Mouse (Mus musculus): ENCODE results near the gene Arhgef39. TPM values are rescaled to one million over a fixed set of nuclear protein-coding genes. Genes with fewer than 3 reads are reported as not detected.
"Not testable (repeated sequence)": the region's sequence is repeated elsewhere in the genome, so short reads cannot be mapped to it uniquely, and the experiment has no call there.

Gene Arhgef39
- polyA plus RNA-seq, 1 experiment from 2014 or later = 46.1 TPM

- ATAC-seq (ENCODE audit: insufficient read depth, low FRiP score) = no peak
- no peak overlapping the region for H3K27ac ChIP-seq (ENCODE audit: low read length)
- no peak overlapping the region for H3K9ac ChIP-seq (ENCODE audit: low read length)
- H3K9me3 ChIP-seq (replicated peaks; ENCODE audit: control insufficient read depth, low read length) = no peaks in the 10 kb centered on the region
- no peaks in the 10 kb centered on the region for H3K36me3 ChIP-seq (ENCODE audit: control insufficient read depth, insufficient read depth, low read length)
- 90% methylated on average over 3 of the region's 3 CpGs for WGBS
- H3K4me2 ChIP-seq (ENCODE audit: low read depth, low read length) = no peak overlapping the region
- H3K4me3 ChIP-seq (replicated peaks; ENCODE audit: low read length) = no peak overlapping the region
- no peaks in the 10 kb centered on the region; the same call in 1 of the 2 replicates for H3K4me1 ChIP-seq (ENCODE audit: control insufficient read depth, insufficient read depth, low read length)
- H3K27me3 ChIP-seq (ENCODE audit: control insufficient read depth, insufficient read depth, low read length) = no peaks in the 10 kb centered on the region
Observed at GRCm38 (mm10) chr4:43489611-43490010, 9.9 kb downstream of the Arhgef39 start.

- WGBS = 87% methylated on average over 5 of the region's 5 CpGs
- H3K4me1 ChIP-seq (ENCODE audit: control insufficient read depth, insufficient read depth, low read length); H3K9me3 ChIP-seq (replicated peaks; ENCODE audit: control insufficient read depth, low read length); H3K4me3 ChIP-seq (replicated peaks; ENCODE audit: low read length); H3K9ac ChIP-seq (ENCODE audit: low read length); H3K4me2 ChIP-seq (ENCODE audit: low read depth, low read length); H3K27ac ChIP-seq (ENCODE audit: low read length); ATAC-seq (ENCODE audit: insufficient read depth, low FRiP score); H3K27me3 ChIP-seq (ENCODE audit: control insufficient read depth, insufficient read depth, low read length); H3K36me3 ChIP-seq (ENCODE audit: control insufficient read depth, insufficient read depth, low read length): not testable (repeated sequence)
Observed at GRCm38 (mm10) chr4:43485666-43486065, 13.8 kb downstream of the Arhgef39 start.

GRCm38 (mm10) chr4:43483535-43484091, 15.9 kb downstream of the Arhgef39 start, which contains the start of gene Sit1:
TSS of gene Sit1 (minus strand) at chr4:43483734.
- H3K27me3 ChIP-seq (ENCODE audit: control insufficient read depth, insufficient read depth, low read length) = no peaks in the 10 kb centered on the region
- no peak within 1 kb of the TSS for H3K27ac ChIP-seq (ENCODE audit: low read length)
- no peaks in the 10 kb centered on the region; the same call in 1 of the 2 replicates for H3K4me1 ChIP-seq (ENCODE audit: control insufficient read depth, insufficient read depth, low read length)
- ATAC-seq (ENCODE audit: insufficient read depth, low FRiP score) = no peak
- H3K4me2 ChIP-seq (ENCODE audit: low read depth, low read length) = no peak within 1 kb of the TSS
- H3K36me3 ChIP-seq (ENCODE audit: control insufficient read depth, insufficient read depth, low read length) = no peaks in the 10 kb centered on the region
- no peak within 1 kb of the TSS for H3K9ac ChIP-seq (ENCODE audit: low read length)
- WGBS = 54% methylated on average over 12 of the region's 12 CpGs
- no peaks in the 10 kb centered on the region for H3K9me3 ChIP-seq (replicated peaks; ENCODE audit: control insufficient read depth, low read length)
- no peak within 1 kb of the TSS for H3K4me3 ChIP-seq (replicated peaks; ENCODE audit: low read length)

- Histone ChIP-seq H3K9me3 (replicated peaks; ENCODE audit: control insufficient read depth, low read length) (no peaks in the 10 kb centered on the region), H3K4me1 (ENCODE audit: control insufficient read depth, insufficient read depth, low read length) (no peaks in the 10 kb centered on the region; the same call in 1 of the 2 replicates), H3K27me3 (ENCODE audit: control insufficient read depth, insufficient read depth, low read length) (no peaks in the 10 kb centered on the region), H3K4me2 (ENCODE audit: low read depth, low read length) (no peak overlapping the region), H3K9ac (ENCODE audit: low read length) (no peak overlapping the region), H3K27ac (ENCODE audit: low read length) (no peak overlapping the region), H3K4me3 (replicated peaks; ENCODE audit: low read length) (no peak overlapping the region), H3K36me3 (ENCODE audit: control insufficient read depth, insufficient read depth, low read length) (no peaks in the 10 kb centered on the region)
- ATAC-seq (ENCODE audit: insufficient read depth, low FRiP score) = no peak
- 64% methylated on average over 10 of the region's 10 CpGs for WGBS
Observed at GRCm38 (mm10) chr4:43482591-43482990, 16.9 kb downstream of the Arhgef39 start.

GRCm38 (mm10) chr4:43481894-43482456, 17.5 kb downstream of the Arhgef39 start:
- Histone ChIP-seq H3K9ac (ENCODE audit: low read length) (no peak overlapping the region), H3K4me3 (replicated peaks; ENCODE audit: low read length) (no peak overlapping the region), H3K4me2 (ENCODE audit: low read depth, low read length) (no peak overlapping the region), H3K4me1 (ENCODE audit: control insufficient read depth, insufficient read depth, low read length) (no peaks in the 10 kb centered on the region; the same call in 1 of the 2 replicates), H3K36me3 (ENCODE audit: control insufficient read depth, insufficient read depth, low read length) (no peaks in the 10 kb centered on the region), H3K27me3 (ENCODE audit: control insufficient read depth, insufficient read depth, low read length) (no peaks in the 10 kb centered on the region), H3K27ac (ENCODE audit: low read length) (no peak overlapping the region), H3K9me3 (replicated peaks; ENCODE audit: control insufficient read depth, low read length) (no peaks in the 10 kb centered on the region)
- 63% methylated on average over 7 of the region's 7 CpGs for WGBS
- ATAC-seq (ENCODE audit: insufficient read depth, low FRiP score) = no peak

- no peaks in the 10 kb centered on the region; the same call in 1 of the 2 replicates for H3K4me1 ChIP-seq (ENCODE audit: control insufficient read depth, insufficient read depth, low read length)
- H3K9me3 ChIP-seq (replicated peaks; ENCODE audit: control insufficient read depth, low read length) = no peaks in the 10 kb centered on the region
- no peak for ATAC-seq (ENCODE audit: insufficient read depth, low FRiP score)
- H3K9ac ChIP-seq (ENCODE audit: low read length) = no peak overlapping the region
- H3K27me3 ChIP-seq (ENCODE audit: control insufficient read depth, insufficient read depth, low read length) = no peaks in the 10 kb centered on the region
- no peaks in the 10 kb centered on the region for H3K36me3 ChIP-seq (ENCODE audit: control insufficient read depth, insufficient read depth, low read length)
- no peak overlapping the region for H3K4me3 ChIP-seq (replicated peaks; ENCODE audit: low read length)
- 79% methylated on average over 5 of the region's 5 CpGs for WGBS
- no peak overlapping the region for H3K4me2 ChIP-seq (ENCODE audit: low read depth, low read length)
- no peak overlapping the region for H3K27ac ChIP-seq (ENCODE audit: low read length)
Observed at GRCm38 (mm10) chr4:43480985-43481384, 18.5 kb downstream of the Arhgef39 start.

- H3K9ac ChIP-seq (ENCODE audit: low read length) = no peak overlapping the region
- no peak overlapping the region for H3K4me3 ChIP-seq (replicated peaks; ENCODE audit: low read length)
- H3K27me3 ChIP-seq (ENCODE audit: control insufficient read depth, insufficient read depth, low read length) = no peaks in the 10 kb centered on the region
- 43% methylated on average over 24 of the region's 24 CpGs for WGBS
- peak overlapping the region; percentile 40 for H3K4me2 ChIP-seq (ENCODE audit: low read depth, low read length)
- H3K36me3 ChIP-seq (ENCODE audit: control insufficient read depth, insufficient read depth, low read length) = no peaks in the 10 kb centered on the region
- no peak for ATAC-seq (ENCODE audit: insufficient read depth, low FRiP score)
- no peaks in the 10 kb centered on the region for H3K9me3 ChIP-seq (replicated peaks; ENCODE audit: control insufficient read depth, low read length)
- H3K27ac ChIP-seq (ENCODE audit: low read length) = no peak overlapping the region
- no peaks in the 10 kb centered on the region; the same call in 1 of the 2 replicates for H3K4me1 ChIP-seq (ENCODE audit: control insufficient read depth, insufficient read depth, low read length)
Observed at GRCm38 (mm10) chr4:43478906-43479832, 20.3 kb downstream of the Arhgef39 start.

GRCm38 (mm10) chr4:43478534-43478858, 21.0 kb downstream of the Arhgef39 start:
- Histone ChIP-seq H3K36me3 (ENCODE audit: control insufficient read depth, insufficient read depth, low read length) (no peaks in the 10 kb centered on the region), H3K4me1 (ENCODE audit: control insufficient read depth, insufficient read depth, low read length) (no peaks in the 10 kb centered on the region; the same call in 1 of the 2 replicates), H3K9me3 (replicated peaks; ENCODE audit: control insufficient read depth, low read length) (no peaks in the 10 kb centered on the region), H3K9ac (ENCODE audit: low read length) (peak overlapping the region; percentile 65), H3K4me3 (replicated peaks; ENCODE audit: low read length) (peak overlapping the region; percentile 38), H3K4me2 (ENCODE audit: low read depth, low read length) (peak overlapping the region; percentile 55), H3K27ac (ENCODE audit: low read length) (peak overlapping the region; percentile 13; the same call in 1 of the 2 replicates), H3K27me3 (ENCODE audit: control insufficient read depth, insufficient read depth, low read length) (no peaks in the 10 kb centered on the region)
- WGBS = 44% methylated on average over 8 of the region's 8 CpGs
- no peak for ATAC-seq (ENCODE audit: insufficient read depth, low FRiP score)

Measured in stomach, embryonic 16.5 days (tissue).